Mouse (Mus musculus) bone marrow macrophage, adult 2 months (primary cell): Measurements from ENCODE around the gene Fermt2.

ENCODE experiments used
- CTCF ChIP-seq: IDR thresholded peaks from 2 replicates; pipeline ENCODE4 v1.5.1; 2012; ENCODE audit warnings: low read depth, mild to moderate bottlenecking, low read length, moderate library complexity
- POLR2A ChIP-seq: IDR thresholded peaks from 2 replicates; pipeline ENCODE4 v1.6.1; 2012; ENCODE audit warnings: mild to moderate bottlenecking, low read depth, low read length, borderline replicate concordance

- TF ChIP-seq CTCF (no peak), POLR2A (no peak)
Measured at GRCm38 (mm10) chr14:45439387-45439786, 90.5 kb downstream of the Fermt2 start.
